Mouse (Mus musculus) liver, embryonic 13.5 days (tissue): ENCODE data around the gene Cdkn2b. TPM values are rescaled to one million over a fixed set of nuclear protein-coding genes. Genes with fewer than 3 reads are reported as not detected.

ENCODE experiments used
- ATAC-seq: fragments of 200-750 bp; cut with Nextera tagmentation; 2 replicates; pipeline ENCODE4 v1.8.0; 2017; ENCODE audit warnings: low read depth, mild to moderate bottlenecking, moderate number of reproducible peaks, moderate library complexity
- DNase-seq: peaks from one replicate; pipeline ENCODE4 v3.0.0; 2022
- H3K27ac ChIP-seq: fragments of 300-500 bp; sonication (generic); 2 replicates; pipeline ENCODE4 v1.5.1; 2015; ENCODE audit warnings: moderate library complexity, mild to moderate bottlenecking, inconsistent platforms
- H3K27me3 ChIP-seq: fragments of 300-500 bp; sonication (generic); 2 replicates; pipeline ENCODE4 v1.6.1; 2015; ENCODE audit warnings: mild to moderate bottlenecking, inconsistent platforms
- H3K36me3 ChIP-seq: fragments of 300-500 bp; sonication (generic); 2 replicates; pipeline ENCODE4 v1.6.1; 2015; ENCODE audit warnings: mild to moderate bottlenecking, inconsistent platforms
- H3K4me1 ChIP-seq: fragments of 300-500 bp; sonication (generic); replicated peaks from 2 replicates; pipeline ENCODE4 v1.6.1; 2015; ENCODE audit warnings: inconsistent platforms
- H3K4me2 ChIP-seq: fragments of 300-500 bp; sonication (generic); 2 replicates; pipeline ENCODE4 v1.6.1; 2015; ENCODE audit warnings: inconsistent platforms, mild to moderate bottlenecking, moderate library complexity
- H3K4me3 ChIP-seq: fragments of 300-500 bp; sonication (generic); replicated peaks from 2 replicates; pipeline ENCODE4 v1.5.1; 2015; ENCODE audit warnings: mild to moderate bottlenecking, inconsistent platforms
- H3K9ac ChIP-seq: fragments of 300-500 bp; sonication (generic); 2 replicates; pipeline ENCODE4 v1.6.1; 2015; ENCODE audit warnings: mild to moderate bottlenecking, inconsistent platforms
- H3K9me3 ChIP-seq: fragments of 300-500 bp; sonication (generic); replicated peaks from 2 replicates; pipeline ENCODE4 v1.6.1; 2016; ENCODE audit warnings: inconsistent platforms
- WGBS: fragments of 180-500 bp; shearing (Covaris S2); methylation state at CpG from one replicate; pipeline ENCODE4 v1.1.7; 2015; ENCODE audit not compliant: insufficient replicate concordance; 5-methylcytosine and 5-hydroxymethylcytosine counted together
- polyA plus RNA-seq: library from polyadenylated mRNA; unstranded; fragments of >200 nt; fragmentation: Nextera tagmentation; extraction: Ambion mirVana; gene quantifications from 2 replicates; pipeline ENCODE4 v1.2.1, GENCODE M21; 2015

Cdkn2b gene
- polyA plus RNA-seq, 1 experiment from 2014 or later, result 0.18 TPM

- Histone ChIP-seq H3K9me3 (no peaks in the 10 kb centered on the region), H3K4me1 (peaks cover 15% of the 10 kb centered on the region), H3K27ac (no peak overlapping the region), H3K4me3 (no peak overlapping the region), H3K9ac (no peak overlapping the region), H3K36me3 (no peaks in the 10 kb centered on the region), H3K4me2 (no peak overlapping the region), H3K27me3 (peaks cover 94% of the 10 kb centered on the region)
- 16% methylated on average over 3 of the region's 3 CpGs for WGBS
- ATAC-seq (no peak), DNase-seq (no peak)
Measured at GRCm38 (mm10) chr4:89308001-89308400, 2.8 kb downstream of the Cdkn2b start.

- Histone ChIP-seq H3K9ac (no peak overlapping the region), H3K4me2 (no peak overlapping the region), H3K4me1 (peaks cover 15% of the 10 kb centered on the region), H3K27ac (no peak overlapping the region), H3K36me3 (no peaks in the 10 kb centered on the region), H3K4me3 (no peak overlapping the region), H3K9me3 (no peaks in the 10 kb centered on the region), H3K27me3 (peaks cover 96% of the 10 kb centered on the region)
- DNase-seq (no peak), ATAC-seq (no peak)
- WGBS, result 3% methylated on average over 25 of the region's 25 CpGs
Measured at GRCm38 (mm10) chr4:89306798-89307365, 4.0 kb downstream of the Cdkn2b start.

- Histone ChIP-seq H3K9ac (no peak overlapping the region), H3K4me2 (no peak overlapping the region), H3K36me3 (no peaks in the 10 kb centered on the region), H3K27ac (no peak overlapping the region), H3K4me3 (no peak overlapping the region), H3K4me1 (peaks cover 8% of the 10 kb centered on the region), H3K27me3 (peaks cover 92% of the 10 kb centered on the region), H3K9me3 (no peaks in the 10 kb centered on the region)
- DNase-seq, result no peak
- WGBS, result 5% methylated on average over 3 of the region's 3 CpGs
- no peak for ATAC-seq
Measured at GRCm38 (mm10) chr4:89305691-89306090, 5.1 kb downstream of the Cdkn2b start.

GRCm38 (mm10) chr4:89303281-89303995 lies 7.4 kb downstream of the Cdkn2b start:
- no peak overlapping the region for H3K9ac ChIP-seq
- H3K4me3 ChIP-seq, result no peak overlapping the region
- H3K27ac ChIP-seq, result no peak overlapping the region
- H3K4me2 ChIP-seq, result no peak overlapping the region
- peaks cover 91% of the 10 kb centered on the region for H3K27me3 ChIP-seq
- DNase-seq (no peak), ATAC-seq (no peak)
- no peaks in the 10 kb centered on the region for H3K4me1 ChIP-seq
- H3K36me3 ChIP-seq, result no peaks in the 10 kb centered on the region
- no peaks in the 10 kb centered on the region for H3K9me3 ChIP-seq
- WGBS, result 3% methylated on average over 14 of the region's 14 CpGs

- ATAC-seq (no peak), DNase-seq (no peak)
- no peaks in the 10 kb centered on the region for H3K4me1 ChIP-seq
- 0% methylated on average over 1 of the region's 1 CpGs for WGBS
- peaks cover 88% of the 10 kb centered on the region for H3K27me3 ChIP-seq
- H3K4me2 ChIP-seq, result no peak overlapping the region
- H3K27ac ChIP-seq, result no peak overlapping the region
- H3K4me3 ChIP-seq, result no peak overlapping the region
- no peaks in the 10 kb centered on the region for H3K36me3 ChIP-seq
- H3K9me3 ChIP-seq, result no peaks in the 10 kb centered on the region
- H3K9ac ChIP-seq, result no peak overlapping the region
Measured at GRCm38 (mm10) chr4:89302129-89302528, 8.7 kb downstream of the Cdkn2b start.

GRCm38 (mm10) chr4:89299721-89300120 lies 11.1 kb downstream of the Cdkn2b start:
- WGBS, result 1% methylated on average over 2 of the region's 2 CpGs
- Histone ChIP-seq H3K9me3 (no peaks in the 10 kb centered on the region), H3K4me1 (peaks cover 4% of the 10 kb centered on the region; the same call in 1 of the 2 replicates), H3K27me3 (peaks cover 88% of the 10 kb centered on the region), H3K27ac (no peak overlapping the region), H3K4me2 (no peak overlapping the region), H3K4me3 (no peak overlapping the region), H3K9ac (no peak overlapping the region), H3K36me3 (no peaks in the 10 kb centered on the region)
- DNase-seq (no peak), ATAC-seq (no peak)

GRCm38 (mm10) chr4:89295441-89296220 lies 15.2 kb downstream of the Cdkn2b start:
- peaks cover 12% of the 10 kb centered on the region; the same call in 1 of the 2 replicates for H3K4me1 ChIP-seq
- H3K4me2 ChIP-seq, result peak overlapping the region; percentile 74
- H3K4me3 ChIP-seq, result peak overlapping the region; percentile 65
- ATAC-seq (no peak), DNase-seq (no peak)
- whole genome bisulfite sequencing, result 4% methylated on average over 31 of the region's 31 CpGs
- H3K27ac ChIP-seq, result no peak overlapping the region
- H3K9ac ChIP-seq, result no peak overlapping the region
- no peaks in the 10 kb centered on the region for H3K9me3 ChIP-seq
- H3K27me3 ChIP-seq, result peaks cover 89% of the 10 kb centered on the region
- no peaks in the 10 kb centered on the region for H3K36me3 ChIP-seq

DNA sequence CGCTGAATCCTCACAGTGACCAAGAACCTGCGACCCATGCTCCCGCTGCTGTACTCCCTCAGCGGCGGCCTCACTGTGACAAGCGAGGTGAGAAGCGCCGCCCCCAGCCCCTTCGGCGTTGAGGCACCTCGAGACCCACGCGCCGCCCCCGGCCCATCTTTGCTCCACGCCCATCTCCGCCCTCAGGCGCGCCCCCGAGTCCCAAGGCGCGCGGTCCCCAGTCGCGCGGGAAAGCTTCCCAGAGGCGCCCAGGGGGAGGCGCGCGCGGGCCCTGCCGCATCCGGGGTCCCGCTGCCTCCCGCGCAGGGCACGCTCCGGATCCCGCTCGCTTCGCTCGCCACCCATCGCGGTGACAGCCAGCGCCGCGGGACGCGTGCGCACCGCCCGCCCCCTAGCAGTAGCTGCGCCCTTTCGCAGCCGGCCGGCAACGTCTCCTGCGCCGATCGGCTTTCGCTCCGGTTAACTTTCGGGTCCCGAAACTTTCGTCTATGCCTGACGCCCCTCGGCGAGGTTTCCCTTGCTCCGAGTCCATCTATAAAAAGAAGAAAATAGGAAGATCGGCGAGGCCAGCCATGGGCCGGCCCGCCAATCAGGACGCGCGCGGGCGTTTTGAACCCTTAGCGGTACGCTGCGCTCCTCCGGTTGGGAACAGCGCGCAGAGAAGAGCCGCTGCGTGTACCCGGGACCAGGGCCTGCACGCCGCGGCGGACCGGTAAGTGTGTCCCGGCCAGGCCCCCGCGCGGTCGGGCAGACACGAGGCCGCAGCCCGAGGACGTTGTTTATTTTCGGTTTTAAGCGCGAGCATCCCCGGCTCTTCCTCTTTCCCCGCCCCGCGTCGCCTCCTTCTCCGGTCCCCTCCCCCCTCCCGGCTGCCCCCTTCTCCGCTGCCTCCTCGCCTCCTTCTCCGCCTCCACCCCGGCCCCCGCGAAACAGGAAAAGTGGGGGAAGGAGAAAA lies 16.1 kb downstream of the Cdkn2b start, which contains the start of gene Cdkn2a:
TSS of gene Cdkn2a (minus strand) at position 168 of the 955 bp plus-strand sequence.
- ATAC-seq (peak; percentile 36; the same call in 1 of the 2 replicates), DNase-seq (no peak)
- peak within 1 kb of the TSS; percentile 74 for H3K4me2 ChIP-seq
- H3K27me3 ChIP-seq, result peaks cover 89% of the 10 kb centered on the region
- H3K9me3 ChIP-seq, result no peaks in the 10 kb centered on the region
- no peak within 1 kb of the TSS for H3K9ac ChIP-seq
- H3K4me1 ChIP-seq, result peaks cover 12% of the 10 kb centered on the region; the same call in 1 of the 2 replicates
- H3K27ac ChIP-seq, result no peak within 1 kb of the TSS
- under 1% methylated on average over 113 of the region's 117 CpGs for WGBS
- H3K36me3 ChIP-seq, result no peaks in the 10 kb centered on the region
- H3K4me3 ChIP-seq, result peak within 1 kb of the TSS; percentile 65

GRCm38 (mm10) chr4:89294091-89294485 lies 16.8 kb downstream of the Cdkn2b start:
- no peaks in the 10 kb centered on the region for H3K36me3 ChIP-seq
- peaks cover 12% of the 10 kb centered on the region; the same call in 1 of the 2 replicates for H3K4me1 ChIP-seq
- no peak overlapping the region for H3K27ac ChIP-seq
- ATAC-seq, result 0 out of 2 replicates have a peak, but pooled peaks have one; percentile 5
- WGBS, result 2% methylated on average over 26 of the region's 26 CpGs
- DNase-seq, result no peak
- H3K4me3 ChIP-seq, result peak overlapping the region; percentile 65
- peak overlapping the region; percentile 74 for H3K4me2 ChIP-seq
- H3K27me3 ChIP-seq, result peaks cover 89% of the 10 kb centered on the region
- H3K9me3 ChIP-seq, result no peaks in the 10 kb centered on the region
- no peak overlapping the region for H3K9ac ChIP-seq

DNA sequence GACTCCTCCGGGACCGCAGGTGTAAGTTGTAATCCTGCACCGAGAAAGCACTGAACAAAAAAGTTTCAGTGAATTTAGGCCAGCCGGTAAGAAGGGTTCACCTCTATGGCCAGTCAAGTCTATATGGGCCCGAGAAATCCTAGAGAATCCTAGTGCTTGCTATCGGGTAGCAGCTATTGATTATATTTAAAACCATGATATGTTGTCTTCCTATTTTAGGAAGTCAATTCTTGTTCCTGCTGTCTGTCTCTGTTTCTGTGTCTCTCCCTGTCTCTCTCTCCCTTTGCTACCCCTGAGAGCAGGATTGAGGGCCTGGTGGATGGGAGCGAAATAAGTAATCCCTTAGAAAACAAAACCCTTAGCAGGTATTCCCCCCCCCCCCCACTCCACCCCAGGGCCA lies 17.3 kb downstream of the Cdkn2b start:
- DNase-seq, result no peak
- H3K4me3 ChIP-seq, result no peak overlapping the region
- no peak for ATAC-seq
- peaks cover 12% of the 10 kb centered on the region; the same call in 1 of the 2 replicates for H3K4me1 ChIP-seq
- no peaks in the 10 kb centered on the region for H3K36me3 ChIP-seq
- H3K9me3 ChIP-seq, result no peaks in the 10 kb centered on the region
- no peak overlapping the region for H3K27ac ChIP-seq
- 16% methylated on average over 7 of the region's 7 CpGs for WGBS
- H3K4me2 ChIP-seq, result no peak overlapping the region
- peaks cover 94% of the 10 kb centered on the region for H3K27me3 ChIP-seq
- no peak overlapping the region for H3K9ac ChIP-seq
